Mouse (Mus musculus) monocyte, adult 2 months (primary cell): ENCODE data around the gene Snrk.
"Not testable (repeated sequence)": the region's sequence is repeated elsewhere in the genome, so short reads cannot be mapped to it uniquely, and the experiment has no call there.

Source experiments
- DNase-seq, 2 experiments: peaks; one replicate each; pipeline ENCODE4 v3.0.0; 2022; ENCODE audit warnings: low spot score in 2 of 2, low read depth in 1 of 2

Snrk gene

GRCm38 (mm10) chr9:122139236-122139635, 22.2 kb downstream of the Snrk start:
- DNase-seq, result no peak

DNA sequence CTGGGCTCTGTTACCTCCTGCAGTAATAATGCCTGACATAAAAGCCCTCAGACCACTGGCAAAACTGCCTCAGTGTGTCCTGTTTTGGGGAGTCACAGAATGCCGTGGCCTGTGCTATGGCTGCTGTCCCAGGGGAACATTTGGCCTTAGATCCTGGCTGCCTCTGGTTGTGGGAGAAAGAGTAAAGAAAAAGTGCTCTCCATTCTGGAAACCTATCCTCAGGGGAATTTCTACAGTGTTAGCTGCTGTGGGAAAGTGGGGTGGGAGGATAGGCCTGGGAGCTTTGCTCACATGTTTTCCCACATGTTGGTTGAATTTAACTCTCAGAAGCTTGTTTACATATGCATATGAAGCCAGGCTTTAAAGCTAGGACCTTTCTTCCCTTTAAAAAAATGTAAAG, 26.2 kb downstream of the Snrk start:
- no peak for DNase-seq

DNA sequence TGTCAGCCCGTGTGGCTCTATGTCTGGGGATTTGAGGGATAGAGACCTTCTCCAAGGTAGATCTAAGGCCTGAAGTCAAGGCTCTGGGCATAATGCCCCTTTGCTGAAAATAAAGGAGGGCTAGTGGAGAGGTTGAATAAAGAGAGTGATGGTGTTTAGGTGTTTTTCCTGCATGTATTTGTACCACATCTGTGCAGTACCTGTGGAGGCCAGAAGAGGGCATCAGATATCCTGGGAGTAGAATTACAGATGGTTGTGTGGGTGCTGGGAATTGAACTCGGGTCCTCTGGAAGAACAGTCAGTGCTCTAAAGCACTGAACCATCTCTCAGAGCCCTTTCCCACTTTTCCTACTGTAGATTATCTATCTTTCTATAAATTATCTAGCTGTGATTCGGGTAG, 27.7 kb downstream of the Snrk start:
- DNase-seq, result no peak

- DNase-seq, result no peak
Observed at GRCm38 (mm10) chr9:122145677-122146076, 28.6 kb downstream of the Snrk start.

- no peak for DNase-seq
Observed at GRCm38 (mm10) chr9:122146124-122146870, 29.2 kb downstream of the Snrk start.

GRCm38 (mm10) chr9:122148356-122148755, 31.3 kb downstream of the Snrk start:
- no peak for DNase-seq

DNA sequence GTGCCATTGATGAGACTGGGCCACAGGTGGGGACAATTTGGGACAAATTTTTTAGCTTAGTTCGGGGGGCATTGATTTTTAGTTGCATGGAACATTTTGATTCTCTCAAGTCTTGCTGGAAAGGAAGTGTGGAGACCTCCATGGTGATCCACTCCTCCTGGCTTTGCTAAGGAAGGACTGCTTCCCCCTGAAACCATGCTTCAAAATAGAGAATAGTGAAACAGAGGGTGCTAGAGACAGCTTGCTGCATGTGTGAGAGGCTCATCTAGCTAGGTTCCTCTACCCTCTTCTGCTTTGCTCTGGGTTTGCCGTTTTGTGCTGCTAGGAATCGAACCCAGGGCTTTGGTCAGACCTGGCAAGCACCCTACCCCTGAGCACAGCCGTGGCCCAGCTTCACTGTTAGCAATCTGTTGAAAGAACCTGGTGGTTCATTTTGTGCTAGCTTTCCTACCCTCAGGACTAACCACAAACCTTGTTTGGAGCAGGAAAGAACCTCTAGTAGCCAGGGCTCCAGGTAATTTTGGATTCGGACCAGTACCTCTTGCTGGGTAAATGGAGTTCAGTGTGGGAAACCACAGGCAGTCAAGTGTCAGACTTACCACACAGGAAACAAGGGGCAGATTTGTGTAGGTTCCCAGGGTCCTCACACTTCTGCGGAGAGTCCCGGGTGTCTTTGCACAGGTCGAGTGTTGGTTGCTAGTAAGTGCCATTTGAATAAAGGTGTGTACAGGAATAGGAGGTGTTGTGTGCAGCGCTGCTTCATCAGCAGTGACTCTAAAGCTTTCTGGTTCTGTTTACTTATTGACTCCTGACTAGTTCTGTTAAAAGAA, 33.1 kb downstream of the Snrk start:
- DNase-seq, result no peak

DNA sequence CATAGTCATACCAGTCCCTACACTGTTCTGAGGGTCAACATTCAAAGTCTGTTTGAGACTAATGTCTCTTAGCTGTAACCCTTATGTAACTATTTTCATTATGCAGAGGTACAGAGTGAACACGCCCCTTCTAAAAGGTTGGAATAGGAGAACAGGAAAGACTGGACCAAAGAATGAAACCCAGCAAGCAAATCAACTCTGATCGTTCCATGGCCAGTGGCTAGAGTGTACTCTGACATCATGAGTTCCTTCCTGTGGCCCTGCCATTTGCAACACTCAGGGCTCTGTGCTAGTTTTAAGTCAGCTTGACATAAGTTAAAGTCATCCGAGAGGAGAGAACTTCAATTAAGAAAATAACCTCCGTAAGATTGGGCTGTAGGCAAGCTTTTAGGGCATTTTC, 35.0 kb downstream of the Snrk start:
- DNase-seq, result no peak

DNA sequence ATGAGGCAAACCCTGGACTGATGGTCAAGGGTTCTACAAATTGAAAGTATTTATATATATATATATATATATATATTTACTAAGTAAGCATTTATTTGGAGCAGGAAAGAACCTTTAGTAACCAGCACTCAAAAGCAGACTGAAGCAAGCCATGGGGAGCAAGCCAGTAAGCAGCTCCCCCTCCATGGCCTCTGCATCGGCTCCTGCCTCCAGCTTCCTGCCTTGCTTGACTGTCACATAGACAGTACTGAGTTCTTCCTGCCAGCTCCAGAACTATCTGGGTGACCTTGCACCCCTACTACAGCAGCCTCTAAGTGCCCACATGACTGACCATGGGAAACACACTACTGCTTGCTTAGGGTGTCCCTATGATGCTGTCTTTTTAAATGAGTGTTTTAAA, 35.4 kb downstream of the Snrk start:
- no peak for DNase-seq

- DNase-seq, result no peak
Observed at GRCm38 (mm10) chr9:122153436-122153835, 36.4 kb downstream of the Snrk start.

GRCm38 (mm10) chr9:122155193-122155592, 38.1 kb downstream of the Snrk start:
- DNase-seq, result no peak

- no peak for DNase-seq
Observed at GRCm38 (mm10) chr9:122156389-122157078, 39.5 kb downstream of the Snrk start.

DNA sequence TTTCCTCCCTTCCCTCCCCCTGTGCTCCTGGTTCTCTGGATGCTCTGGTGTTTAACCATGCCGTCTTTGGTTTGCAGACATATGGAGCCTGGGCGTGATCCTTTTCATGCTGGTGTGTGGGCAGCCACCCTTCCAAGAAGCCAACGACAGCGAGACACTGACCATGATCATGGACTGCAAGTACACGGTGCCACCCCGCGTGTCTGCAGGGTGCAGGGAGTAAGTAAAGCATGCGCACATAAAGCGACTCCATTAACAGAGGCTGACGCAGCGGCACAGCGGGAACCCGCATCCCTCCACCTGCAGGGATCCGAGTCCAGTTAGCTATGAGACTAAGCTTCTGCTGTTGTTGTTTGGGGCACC, 40.0 kb downstream of the Snrk start:
- DNase-seq, result no peak

DNA sequence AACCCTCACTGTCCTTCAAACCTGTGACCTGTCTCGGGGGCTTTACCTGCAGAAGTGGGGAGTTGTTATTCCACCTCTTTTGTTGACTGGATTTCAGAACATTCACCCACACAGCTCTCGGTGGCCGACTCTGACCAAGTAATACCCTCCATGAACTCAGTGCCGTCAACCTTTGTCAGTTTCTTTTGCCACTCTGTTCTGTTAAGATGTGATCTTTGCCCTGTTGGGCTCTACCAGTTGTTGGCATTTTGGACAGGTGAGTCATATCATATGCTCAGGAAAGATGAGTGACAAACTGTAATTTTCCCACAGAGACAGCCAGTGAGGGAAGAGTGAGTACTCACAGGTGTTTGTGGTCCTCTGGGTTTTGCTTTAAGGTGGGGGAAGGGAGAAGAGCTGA, 47.5 kb downstream of the Snrk start:
- DNase-seq, result no peak

GRCm38 (mm10) chr9:122167719-122168118, 50.7 kb downstream of the Snrk start:
- not testable (repeated sequence) for DNase-seq

DNA sequence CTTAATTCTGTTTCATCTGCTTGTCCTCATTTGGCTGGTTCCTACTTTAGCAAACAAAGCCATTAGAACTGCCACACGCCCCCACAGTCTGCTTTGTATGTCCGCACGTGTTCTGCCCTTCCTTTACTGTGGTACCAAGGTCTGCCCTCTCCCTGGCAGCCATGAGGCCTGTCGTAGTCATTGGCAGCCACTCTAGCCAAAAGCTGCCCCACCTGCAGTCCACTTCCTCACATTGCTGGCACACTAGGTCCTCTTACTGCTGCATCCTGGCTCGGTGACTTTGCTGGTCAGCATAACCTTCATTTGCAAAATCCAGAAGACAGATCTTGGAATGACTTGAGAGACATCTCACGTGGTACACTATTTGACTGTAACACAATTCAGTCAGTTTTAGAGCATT, 52.8 kb downstream of the Snrk start:
- DNase-seq, result no peak

- no peak for DNase-seq
Observed at GRCm38 (mm10) chr9:122172612-122173186, 55.6 kb downstream of the Snrk start.

DNA sequence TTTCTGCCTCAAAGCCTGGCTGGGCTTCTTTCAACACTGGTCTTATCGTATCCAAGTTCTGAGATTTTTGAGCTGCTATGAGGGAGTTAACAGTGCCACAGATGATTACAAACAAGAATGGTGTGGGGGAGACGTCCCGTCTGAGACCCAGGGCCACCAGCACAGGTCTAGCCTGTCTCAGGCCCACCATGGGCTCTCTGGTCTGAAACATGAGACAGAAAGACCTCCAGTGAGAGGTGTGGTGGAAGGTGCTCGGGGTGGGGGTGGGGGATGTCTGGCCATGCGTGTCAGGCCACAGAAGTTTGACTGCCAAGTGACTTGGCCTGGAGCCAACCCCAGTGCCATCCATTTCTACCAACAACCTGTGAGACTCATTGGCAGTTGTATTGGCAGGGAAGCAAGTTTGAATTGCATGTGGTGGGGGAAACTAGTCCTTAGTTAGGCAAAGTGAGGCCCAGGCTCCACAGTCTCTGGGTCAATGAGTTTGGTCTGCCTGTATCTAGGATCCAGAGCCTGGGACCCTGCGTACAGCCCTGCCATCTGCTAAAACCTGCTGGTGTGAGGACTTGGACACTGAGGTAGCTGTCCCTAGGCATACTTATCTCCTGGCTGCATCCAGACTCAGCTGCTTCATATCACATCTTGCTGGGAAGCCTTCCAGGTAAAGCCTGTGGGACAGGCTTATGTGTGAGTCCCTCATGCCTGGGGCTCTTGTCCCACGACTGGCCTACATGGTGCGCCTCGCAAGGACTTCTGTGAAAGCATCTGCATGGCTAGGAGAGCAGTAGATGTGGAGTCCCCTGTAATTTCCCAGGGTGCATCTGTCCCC, 56.6 kb downstream of the Snrk start:
- DNase-seq, result no peak

DNA sequence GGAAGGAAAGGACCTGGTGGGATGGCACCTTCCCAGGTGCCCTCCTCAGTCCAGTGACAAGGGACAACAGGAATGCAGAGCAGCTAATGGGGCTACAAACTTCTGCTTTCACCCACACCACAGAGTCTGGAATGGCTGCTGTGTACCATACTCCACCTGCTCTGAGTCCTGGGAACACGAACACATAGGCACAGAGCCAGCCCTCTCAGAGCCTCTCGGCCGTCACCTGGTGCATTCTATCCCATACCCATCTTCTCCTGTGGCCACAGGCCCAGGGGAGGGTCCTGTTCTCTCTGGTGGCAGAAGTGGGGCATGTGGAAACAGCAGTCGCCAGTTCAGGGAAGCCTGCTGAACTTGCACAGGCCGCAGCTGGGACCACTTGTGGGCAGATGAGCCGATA, 57.7 kb downstream of the Snrk start:
- DNase-seq, result no peak

GRCm38 (mm10) chr9:122177256-122178220, 60.5 kb downstream of the Snrk start:
- DNase-seq, result no peak
